Mouse (Mus musculus) T-helper 1 cell (primary cell): Measurements from ENCODE around the gene Mcm3.

Experiments
- in situ Hi-C: fragments of 300-600 bp; cut with MboI, MseI; formaldehyde crosslinking; loops from one replicate; pipeline ENCODE4 v1.15.1; 2025; ENCODE audit warnings: high pct_unique_total_duplicates

Mcm3 gene

GRCm38 (mm10) chr1:20819771-20820605 is at the start of gene Mcm3:
Gene Mcm3, minus strand, starts transcription at chr1:20820312.
- in situ Hi-C loops = loop anchor here (5.0 kb wide), 2 partner anchors 77 to 272 kb away; no protein-coding TSS in a partner anchor

GRCm38 (mm10) chr1:20868036-20868435 is 47.9 kb upstream of the Mcm3 start:
- in situ Hi-C loops = no loop called here

DNA sequence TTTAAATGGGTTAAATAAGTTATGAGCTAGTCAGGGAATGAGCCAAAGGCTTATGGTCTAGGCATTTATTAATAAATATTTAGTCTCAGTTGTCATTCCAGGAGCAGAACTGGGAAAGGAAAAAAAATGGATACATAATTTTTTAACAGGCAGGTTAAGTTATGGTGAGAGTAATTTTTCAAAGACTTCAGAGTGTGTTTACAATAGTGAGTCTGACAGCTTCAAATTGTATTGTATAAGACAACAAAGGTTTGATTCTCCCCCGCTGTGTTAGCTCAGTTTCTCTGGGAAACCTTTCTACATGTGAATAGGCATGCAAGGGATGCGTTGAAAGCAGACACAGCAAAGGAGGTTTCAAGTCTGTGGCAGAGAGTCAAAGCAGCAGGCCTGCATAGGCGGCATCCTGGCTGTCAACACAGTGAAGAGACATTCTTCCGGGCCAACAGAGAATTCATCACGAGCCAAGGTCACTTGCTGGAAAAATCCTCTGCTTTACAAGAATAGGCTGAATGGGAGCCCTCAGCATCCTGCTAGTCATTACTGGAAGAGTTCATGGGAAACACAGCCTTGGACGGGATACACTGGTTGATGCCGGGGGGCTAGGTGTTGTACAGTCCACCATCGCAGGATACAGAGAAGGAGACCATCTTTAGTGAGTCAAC is 47.3 kb upstream of the Mcm3 start:
- in situ Hi-C loops = no loop called here

GRCm38 (mm10) chr1:20863452-20864172 is 43.5 kb upstream of the Mcm3 start:
- in situ Hi-C loops = no loop called here

GRCm38 (mm10) chr1:20861865-20862264 is 41.8 kb upstream of the Mcm3 start:
- in situ Hi-C loops = no loop called here

DNA sequence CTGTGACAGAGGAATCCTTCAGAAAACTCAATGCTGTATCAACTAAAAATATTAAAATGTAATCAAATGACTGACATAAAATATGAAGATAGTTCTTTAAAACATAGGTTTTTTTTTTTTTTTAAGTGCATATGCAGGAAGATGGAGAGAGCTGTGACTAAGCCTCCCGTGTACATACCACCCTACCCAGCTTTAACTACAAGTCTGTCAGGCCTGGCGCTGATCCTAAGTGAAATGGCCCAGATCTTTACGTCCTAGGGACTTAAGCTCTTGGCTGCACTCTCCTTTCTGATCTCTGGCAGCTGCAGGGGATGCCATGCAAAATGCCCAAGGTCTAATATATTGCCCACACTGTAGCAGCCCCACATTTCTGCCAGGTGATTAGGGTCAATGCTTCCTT is 40.7 kb upstream of the Mcm3 start:
- in situ Hi-C loops = no loop called here

- in situ Hi-C loops = no loop called here
These were observed 37.1 kb upstream of the Mcm3 start for GRCm38 (mm10) chr1:20856924-20857902.

DNA sequence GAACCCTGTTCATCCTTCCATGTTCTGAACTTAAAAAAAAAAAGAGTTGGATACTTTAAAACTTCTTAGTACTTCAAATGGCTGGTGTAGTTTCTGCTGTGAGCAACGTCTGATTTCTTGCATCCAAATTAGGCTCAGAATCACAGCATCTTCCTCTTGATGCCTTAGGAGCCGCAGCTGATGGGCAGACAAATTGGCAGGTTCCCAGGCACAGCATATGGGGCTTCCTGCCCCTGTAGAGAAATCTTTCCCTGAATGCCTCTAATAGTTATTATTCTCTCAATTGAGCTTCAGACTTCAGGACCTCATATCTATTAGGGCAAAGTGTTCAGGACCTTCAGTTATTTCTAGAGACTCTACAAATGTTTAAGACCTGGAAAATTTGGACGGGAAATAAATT is 19.8 kb upstream of the Mcm3 start:
- in situ Hi-C loops = no loop called here

DNA sequence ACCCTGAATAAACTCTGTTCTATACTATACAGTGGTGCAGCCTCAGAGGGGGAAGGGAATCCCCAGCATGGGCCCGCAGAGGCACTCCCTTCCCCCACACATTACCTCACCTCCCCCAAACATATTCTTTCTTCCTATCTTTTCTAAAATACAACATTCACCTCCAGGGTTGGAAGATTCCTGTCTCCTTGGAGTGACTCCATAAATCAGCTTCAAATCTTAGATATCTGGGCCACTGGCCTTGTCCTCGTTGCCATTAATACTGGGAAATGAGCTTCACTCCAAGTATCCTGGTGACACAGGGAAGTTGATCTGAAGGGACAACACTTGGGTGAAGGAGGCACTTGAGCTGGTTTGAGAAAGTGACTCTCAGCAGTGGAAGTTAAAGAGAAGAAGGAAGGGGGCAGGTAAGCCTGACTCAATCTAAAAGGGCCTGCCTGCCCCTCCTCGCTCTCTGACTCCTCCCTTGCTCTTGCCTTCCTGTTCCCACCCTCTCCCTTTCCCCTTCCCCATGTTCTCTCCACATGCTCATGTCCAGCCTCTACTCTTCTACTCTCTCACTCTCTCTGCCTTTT is 16.5 kb upstream of the Mcm3 start:
- in situ Hi-C loops = no loop called here

GRCm38 (mm10) chr1:20833141-20833511 is 13.0 kb upstream of the Mcm3 start:
- in situ Hi-C loops = no loop called here

DNA sequence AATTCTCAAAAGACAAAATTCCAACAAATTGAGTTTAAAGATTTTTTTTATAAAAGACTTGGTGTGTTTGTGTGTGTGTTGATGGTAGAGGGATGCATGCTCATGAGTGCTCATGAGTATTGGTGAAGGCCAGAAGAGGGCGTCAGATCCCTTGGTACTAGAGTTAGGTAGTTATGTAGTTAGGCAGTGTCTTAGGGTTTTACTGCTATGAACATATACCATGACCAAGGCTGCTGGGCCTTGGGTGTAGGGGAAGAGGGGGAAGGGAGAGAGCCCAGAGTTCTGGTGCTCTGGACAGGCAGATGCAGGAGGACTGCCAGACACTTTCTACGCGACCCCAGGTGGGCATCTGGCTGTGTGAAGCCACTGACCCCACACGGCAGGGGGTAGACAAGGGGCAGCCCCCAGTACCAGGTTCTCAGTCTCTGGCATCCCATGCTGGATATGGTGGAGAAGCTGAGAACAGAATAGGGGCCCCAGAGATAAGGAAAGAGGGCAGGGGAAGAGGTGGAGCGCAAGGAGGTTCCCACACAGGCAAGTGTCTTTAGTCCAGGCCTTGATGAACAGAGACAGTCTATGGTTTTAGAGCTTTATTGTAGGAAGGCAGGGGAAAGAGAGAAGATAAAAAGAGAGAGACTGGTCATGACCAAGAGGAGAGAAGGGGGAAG is 12.5 kb upstream of the Mcm3 start:
- in situ Hi-C loops = no loop called here

GRCm38 (mm10) chr1:20830546-20830945 is 10.4 kb upstream of the Mcm3 start:
- in situ Hi-C loops = no loop called here

DNA sequence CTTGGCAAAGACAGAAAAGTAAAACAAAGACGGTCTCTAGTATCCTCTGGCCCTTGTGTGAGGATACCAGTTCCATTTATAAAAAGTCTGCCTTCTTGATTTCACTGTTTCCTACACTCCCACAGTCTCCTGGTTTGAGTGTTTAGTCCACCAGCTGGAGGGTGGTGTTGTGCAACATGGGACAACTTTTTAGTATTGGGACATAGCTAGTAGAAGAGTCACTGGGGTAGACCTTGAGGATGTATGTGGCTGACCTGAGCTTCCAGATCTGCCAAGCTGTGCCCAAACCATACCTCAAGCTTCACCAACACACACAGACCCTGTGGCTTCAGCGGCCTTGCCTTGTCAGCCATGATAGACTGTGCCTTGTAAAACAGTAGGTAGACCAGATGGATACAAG is 7.9 kb upstream of the Mcm3 start:
- in situ Hi-C loops = no loop called here

DNA sequence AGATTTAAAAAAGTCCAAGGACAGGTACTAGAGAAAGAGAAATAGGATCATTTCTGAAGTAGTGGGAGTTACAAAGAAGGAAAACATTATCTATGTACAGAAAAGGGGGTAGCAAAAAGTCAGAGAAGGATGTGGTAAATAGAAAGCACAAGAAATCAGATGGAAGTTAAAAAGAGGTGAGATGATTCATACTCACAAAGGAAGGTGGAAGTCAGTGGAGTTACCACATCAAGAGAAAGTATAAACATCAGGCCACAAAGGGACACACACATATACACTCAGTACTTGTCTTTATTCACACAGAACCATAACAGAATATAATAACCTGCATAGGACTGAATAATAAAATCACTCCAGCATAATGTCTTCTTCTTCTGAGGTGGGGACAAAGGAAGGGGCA is 4.9 kb upstream of the Mcm3 start:
- in situ Hi-C loops = no loop called here

GRCm38 (mm10) chr1:20823906-20824305 is 3.8 kb upstream of the Mcm3 start:
- in situ Hi-C loops = loop anchor here (5.0 kb wide), 2 partner anchors 73 to 268 kb away; no protein-coding TSS in a partner anchor

GRCm38 (mm10) chr1:20823471-20823870 is 3.4 kb upstream of the Mcm3 start:
- in situ Hi-C loops = loop anchor here (5.0 kb wide), 2 partner anchors 74 to 269 kb away; no protein-coding TSS in a partner anchor

DNA sequence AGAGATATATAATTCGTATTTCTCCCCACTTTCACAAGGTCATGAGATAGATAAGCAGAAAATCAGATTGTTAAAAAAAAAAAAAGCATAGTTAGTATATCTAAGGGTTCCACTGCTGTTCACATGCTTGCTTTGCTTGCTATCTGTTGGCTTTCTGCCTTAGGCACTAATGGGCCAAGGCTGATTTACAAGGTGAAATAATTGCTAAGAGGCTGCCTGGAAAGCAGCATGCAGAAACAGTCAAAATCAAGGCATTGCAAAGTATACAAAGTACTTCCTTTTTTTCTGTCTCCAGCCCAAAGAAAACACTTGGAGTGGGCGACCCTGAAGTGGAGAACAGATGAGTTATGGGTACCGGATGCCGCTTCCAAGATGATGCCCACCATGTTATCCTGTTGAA is 847 bp upstream of the Mcm3 start:
- in situ Hi-C loops = loop anchor here (5.0 kb wide), 2 partner anchors 76 to 271 kb away; no protein-coding TSS in a partner anchor

- in situ Hi-C loops = no loop called here
These were observed 2.5 kb downstream of the Mcm3 start for GRCm38 (mm10) chr1:20817596-20817995.

GRCm38 (mm10) chr1:20817172-20817571 is 2.9 kb downstream of the Mcm3 start:
- in situ Hi-C loops = no loop called here

- in situ Hi-C loops = no loop called here
These were observed 5.6 kb downstream of the Mcm3 start for GRCm38 (mm10) chr1:20814521-20814920.
